22 mouse cellular contexts compared by ENCODE assay signal in genomic region chr10:126000861-126001390, GRCm38 (mm10). TPM values are rescaled to one million over a fixed set of nuclear protein-coding genes. Genes with fewer than 3 reads are reported as not detected.
DNase-seq lines count a peak whose midpoint lies in the region; ATAC-seq and TF ChIP-seq lines count a peak whose summit lies in the region.
"Had no signal": no experiment of that assay in that cellular context is flagged by ENCODE, and none has a peak within 500 bp of the region (broad histone marks: within the 10 kb centered on the region; RNA-seq: fewer than 3 reads in every experiment).

No protein-coding gene starts in this region.

- H3K36me3 ChIP-seq in limb, embryonic 10.5 days, result peaks cover 95% of the 10 kb centered on the region
- peaks cover 35% of the 10 kb centered on the region for H3K36me3 ChIP-seq in stomach, postnatal 0 days (ENCODE audit: control insufficient read depth, insufficient read depth, low read length)
- H3K36me3 ChIP-seq in forebrain, embryonic 13.5 days (ENCODE audit: poor library complexity, severe bottlenecking), result 0 out of 2 replicates have a peak, but pooled peaks cover 3% of the 10 kb centered on the region
- H3K36me3 ChIP-seq: midbrain, embryonic 15.5 days had no signal

- TF ChIP-seq EP300 in stomach, postnatal 0 days (optimal IDR thresholded peaks at IDR 0.05), result no peak

- TF ChIP-seq CTCF in stomach, postnatal 0 days (IDR thresholded peaks at IDR 0.05; ENCODE audit: low read depth), result no peak

- no peak overlapping the region for H3K4me2 ChIP-seq in stomach, postnatal 0 days (replicated peaks; ENCODE audit: low read depth)
- no peak overlapping the region for H3K4me2 ChIP-seq in forebrain, embryonic 13.5 days
- H3K4me2 ChIP-seq: hindbrain, embryonic 13.5 days; intestine, embryonic 15.5 days; midbrain, embryonic 15.5 days had no signal

- no peak overlapping the region for H3K27ac ChIP-seq in limb, embryonic 10.5 days
- H3K27ac ChIP-seq in stomach, postnatal 0 days (replicated peaks), result peak overlapping the region; percentile 65; the same call in 1 of the 2 replicates
- no peak overlapping the region for H3K27ac ChIP-seq in forebrain, embryonic 13.5 days
- H3K27ac ChIP-seq: forebrain, embryonic 10.5 days; heart, adult 2 months; layer of hippocampus, adult 2 months; midbrain, embryonic 15.5 days had no signal

- no peaks in the 10 kb centered on the region for H3K27me3 ChIP-seq in limb, embryonic 10.5 days (ENCODE audit: low read depth, poor library complexity, severe bottlenecking)
- H3K27me3 ChIP-seq in stomach, postnatal 0 days (ENCODE audit: control insufficient read depth, insufficient read depth, low read length), result no peaks in the 10 kb centered on the region
- H3K27me3 ChIP-seq in forebrain, embryonic 13.5 days, result peaks cover 33% of the 10 kb centered on the region
- H3K27me3 ChIP-seq: hindbrain, embryonic 13.5 days; intestine, embryonic 15.5 days; megakaryocyte, embryonic 14.5 days; midbrain, embryonic 15.5 days had no signal

- peak; percentile 36 for DNase-seq in gastrocnemius, adult 18-20 months (ENCODE audit: low spot score)
- DNase-seq in gastrocnemius, postnatal 10 days, result no peak
- peak; percentile 22 for DNase-seq in lung, postnatal 36 days
- no peak for DNase-seq in lung, postnatal 4 days
- DNase-seq in limb, embryonic 10.5 days (ENCODE audit: low spot score), result peak; percentile 27
- no peak for DNase-seq in stomach, postnatal 0 days (ENCODE audit: low spot score)
- DNase-seq in right cerebral cortex, postnatal 14 days, result no peak
- DNase-seq: adrenal gland, postnatal 10 days; cerebellum, adult 11-12 months; cerebellum, postnatal 25 days; heart, adult 2 months; right cerebral cortex, postnatal 4 days; thymus, adult 18-20 months had no signal

- no peaks in the 10 kb centered on the region for H3K9me3 ChIP-seq in limb, embryonic 10.5 days (replicated peaks)
- H3K9me3 ChIP-seq in stomach, postnatal 0 days (ENCODE audit: control insufficient read depth, low read length), result no peaks in the 10 kb centered on the region
- H3K9me3 ChIP-seq in forebrain, embryonic 13.5 days (replicated peaks), result no peaks in the 10 kb centered on the region; the same call in 1 of the 2 replicates
- H3K9me3 ChIP-seq: forebrain, embryonic 10.5 days; hindbrain, embryonic 13.5 days; intestine, embryonic 15.5 days; midbrain, embryonic 15.5 days had no signal

- no peak overlapping the region for H3K4me3 ChIP-seq in limb, embryonic 10.5 days
- no peak overlapping the region for H3K4me3 ChIP-seq in stomach, postnatal 0 days (ENCODE audit: low read depth, low read length)
- H3K4me3 ChIP-seq in forebrain, embryonic 13.5 days, result no peak overlapping the region
- H3K4me3 ChIP-seq: forebrain, embryonic 10.5 days; heart, adult 2 months; hindbrain, embryonic 13.5 days; intestine, embryonic 15.5 days; layer of hippocampus, adult 2 months; megakaryocyte, embryonic 14.5 days; midbrain, embryonic 15.5 days had no signal

- peaks cover 13% of the 10 kb centered on the region for H3K4me1 ChIP-seq in limb, embryonic 10.5 days
- H3K4me1 ChIP-seq in stomach, postnatal 0 days (replicated peaks; ENCODE audit: control insufficient read depth, insufficient read depth), result no peaks in the 10 kb centered on the region
- peaks cover 33% of the 10 kb centered on the region for H3K4me1 ChIP-seq in forebrain, embryonic 13.5 days
- H3K4me1 ChIP-seq: megakaryocyte, embryonic 14.5 days had no signal

- H3K9ac ChIP-seq in stomach, postnatal 0 days (ENCODE audit: low read length), result no peak overlapping the region
- no peak overlapping the region for H3K9ac ChIP-seq in forebrain, embryonic 13.5 days
- H3K9ac ChIP-seq: hindbrain, embryonic 13.5 days; intestine, embryonic 15.5 days; midbrain, embryonic 15.5 days had no signal

- WGBS in limb, embryonic 10.5 days, result 94% methylated on average over 8 of the region's 8 CpGs
- 51% methylated on average over 8 of the region's 8 CpGs for WGBS in stomach, postnatal 0 days
- 83% methylated on average over 8 of the region's 8 CpGs for WGBS in forebrain, embryonic 13.5 days

- peak; percentile 49; the same call in 1 of the 2 replicates for ATAC-seq in stomach, postnatal 0 days (ENCODE audit: low FRiP score, low TSS enrichment)
- ATAC-seq in forebrain, embryonic 13.5 days, result no peak
- ATAC-seq: intestine, embryonic 15.5 days; midbrain, embryonic 15.5 days had no signal

RNA-seq across cellular contexts. Expression of gene Lrig3, which starts 35.0 kb away (rescaled TPM):
- 1 to 10 TPM; 2.8 to 3.2 TPM for total RNA-seq in gastrocnemius, adult 18-20 months (2021)
- 10 to 100 TPM in 1 of 2 experiments, 1 to 10 TPM in 1; 8.3 to 11.2 TPM for total RNA-seq in gastrocnemius, postnatal 10 days (2021)
- polyA plus RNA-seq in limb, embryonic 10.5 days (2016; fragmentation: Nextera tagmentation; extraction: Ambion mirVana), result 31.6 and 49.9 TPM in 2 replicates
- 11.3 and 11.6 TPM in 2 replicates for polyA plus RNA-seq in stomach, postnatal 0 days (2015; fragmentation: Nextera tagmentation; extraction: Ambion mirVana)
- 2.4 and 3.0 TPM in 2 replicates for polyA plus RNA-seq in forebrain, embryonic 13.5 days (2015; fragmentation: Nextera tagmentation; extraction: Ambion mirVana)
- total RNA-seq: MEL; neutrophil, adult 5-6 weeks had no signal

Comparison
In these comparisons a context has a peak if more than half of its experiments do, and no peak if none do; other contexts are left out.
1. DNase-seq: peak in gastrocnemius, adult 18-20 months (single experiment), lung, postnatal 36 days (single experiment) and limb, embryonic 10.5 days (single experiment); none in gastrocnemius, postnatal 10 days (single experiment), lung, postnatal 4 days (0 of 2), stomach, postnatal 0 days (single experiment) and right cerebral cortex, postnatal 14 days (single experiment).